Mouse (Mus musculus): ENCODE measurements around the gene Efna5.

GRCm38 (mm10) chr17:62615159-62615558 is 266.0 kb downstream of the Efna5 start:
- TF ChIP-seq CTCF (IDR thresholded peaks at IDR 0.05; ENCODE audit: borderline replicate concordance, insufficient read depth, low read depth, low read length) (no peak), POLR2A (IDR thresholded peaks at IDR 0.05; ENCODE audit: borderline replicate concordance, insufficient read depth, low read length) (no peak)

Measured in cerebellum, adult 2 months (tissue).